23 mouse cellular contexts compared by ENCODE assay signal in genomic region chr6:113564557-113564956, GRCm38 (mm10). TPM values are rescaled to one million over a fixed set of nuclear protein-coding genes. Genes with fewer than 3 reads are reported as not detected.
DNase-seq lines count a peak whose midpoint lies in the region; ATAC-seq and TF ChIP-seq lines count a peak whose summit lies in the region.
"Had no signal": no experiment of that assay in that cellular context is flagged by ENCODE, and none has a peak within 500 bp of the region (broad histone marks: within the 10 kb centered on the region; RNA-seq: fewer than 3 reads in every experiment).

No protein-coding gene starts in this region.

- H3K4me1 ChIP-seq in lung, adult 2 months (ENCODE audit: control insufficient read depth, insufficient read depth, low read length): no peaks in the 10 kb centered on the region; the same call in 1 of the 2 replicates
- H3K4me1 ChIP-seq in limb, embryonic 14.5 days (ENCODE audit: control insufficient read depth, insufficient read depth, low read length): no peaks in the 10 kb centered on the region
- H3K4me1 ChIP-seq: forebrain, embryonic 10.5 days; hindbrain, embryonic 12.5 days had no signal

- H3K27me3 ChIP-seq in limb, embryonic 14.5 days (ENCODE audit: control insufficient read depth, insufficient read depth, low read length): no peaks in the 10 kb centered on the region
- H3K27me3 ChIP-seq: hindbrain, embryonic 12.5 days had no signal

- H3K4me3 ChIP-seq in lung, adult 2 months (replicated peaks; ENCODE audit: extremely low read depth, low read depth, low read length): no peak overlapping the region
- H3K4me3 ChIP-seq in limb, embryonic 14.5 days (replicated peaks; ENCODE audit: low read length): no peak overlapping the region
- H3K4me3 ChIP-seq: forebrain, embryonic 10.5 days; hindbrain, embryonic 12.5 days had no signal

- peak; percentile 24 for DNase-seq in kidney, postnatal 10 days
- DNase-seq in kidney, adult 11 months: no peak
- DNase-seq in lung, postnatal 10 days: peak; percentile 34
- no peak for DNase-seq in lung, adult 2 months
- peak; percentile 45 for DNase-seq in limb, embryonic 14.5 days (ENCODE audit: low spot score)
- DNase-seq: adrenal gland, postnatal 14 days; cerebellum, adult 11 months; cerebellum, postnatal 14 days; forebrain, postnatal 0 days; heart, postnatal 14 days; liver; liver, postnatal 0 days; right cerebral cortex, postnatal 25 days; thymus, adult 2 months had no signal

- ATAC-seq in limb, embryonic 14.5 days (ENCODE audit: low FRiP score, low read depth): no peak
- no peak for ATAC-seq in megakaryocyte, adult 5-6 weeks (ENCODE audit: poor library complexity, severe bottlenecking)
- ATAC-seq in granulocyte monocyte progenitor cell, adult 5-6 weeks (replicated peaks; ENCODE audit: poor library complexity, severe bottlenecking): no peak
- ATAC-seq: activated CD4-positive, CD25-positive, alpha-beta regulatory T cell, adult 4 months; forebrain, postnatal 0 days; liver, postnatal 0 days had no signal

- H3K9ac ChIP-seq in limb, embryonic 14.5 days (ENCODE audit: low read depth, low read length, severe bottlenecking): no peak overlapping the region
- H3K9ac ChIP-seq: forebrain, postnatal 0 days; hindbrain, embryonic 12.5 days; liver, postnatal 0 days had no signal

- 27% methylated on average over 1 of the region's 1 CpGs for WGBS in lung, adult 2 months
- 59% methylated on average over 1 of the region's 1 CpGs for WGBS in limb, embryonic 14.5 days

- no peak for TF ChIP-seq CTCF in lung, adult 2 months (IDR thresholded peaks at IDR 0.05; ENCODE audit: insufficient read depth, low read length)

- 0 out of 2 replicates have a peak, but pooled peaks cover 5% of the 10 kb centered on the region for H3K36me3 ChIP-seq in limb, embryonic 14.5 days (ENCODE audit: control insufficient read depth, insufficient read depth, low read length)

- TF ChIP-seq POLR2A in lung, adult 2 months (IDR thresholded peaks at IDR 0.05; ENCODE audit: borderline replicate concordance, extremely low read depth, low read depth, low read length): no peak
- no peak for TF ChIP-seq POLR2A in limb, embryonic 14.5 days (IDR thresholded peaks at IDR 0.05; ENCODE audit: borderline replicate concordance, extremely low read depth, insufficient read depth, insufficient read length)

- no peak overlapping the region for H3K27ac ChIP-seq in limb, embryonic 14.5 days (replicated peaks; ENCODE audit: low read depth, low read length)
- H3K27ac ChIP-seq: forebrain, embryonic 10.5 days; hindbrain, embryonic 12.5 days had no signal

- no peaks in the 10 kb centered on the region for H3K9me3 ChIP-seq in limb, embryonic 14.5 days (ENCODE audit: control insufficient read depth, low read length)
- H3K9me3 ChIP-seq: forebrain, embryonic 10.5 days; hindbrain, embryonic 12.5 days had no signal

- H3K4me2 ChIP-seq in limb, embryonic 14.5 days (replicated peaks; ENCODE audit: low read depth, low read length, severe bottlenecking): no peak overlapping the region
- H3K4me2 ChIP-seq: heart, embryonic 11.5 days; hindbrain, embryonic 12.5 days had no signal

RNA-seq across cellular contexts. Expression of gene Fancd2, which starts 33.1 kb away (rescaled TPM):
- 0.75 and 1.2 TPM in 2 replicates for polyA plus RNA-seq in lung, adult 2 months (2012; rRNA removed)
- 12.8 and 15.9 TPM in 2 replicates for polyA plus RNA-seq in limb, embryonic 14.5 days (2012; rRNA removed)
- 7.5 and 7.8 TPM in 2 replicates for polyA plus RNA-seq in limb, embryonic 14.5 days (2014; fragmentation: Nextera tagmentation; extraction: Ambion mirVana)
- total RNA-seq in megakaryocyte, adult 5-6 weeks (2015): 8.7 and 10.7 TPM in 2 replicates
- 14.4 and 16.2 TPM in 2 replicates for total RNA-seq in megakaryocyte, adult 5-6 weeks (2017)
- total RNA-seq in granulocyte monocyte progenitor cell, adult 5-6 weeks (2014; fragmentation: Nextera tagmentation): 23.8 and 27.4 TPM in 2 replicates
- 28.2 and 33.2 TPM in 2 replicates for total RNA-seq in granulocyte monocyte progenitor cell, adult 5-6 weeks (2017)

RNA-seq across cellular contexts. Expression of gene Emc3, which starts 33.1 kb away (rescaled TPM):
- 42.0 and 51.5 TPM in 2 replicates for polyA plus RNA-seq in lung, adult 2 months (2012; rRNA removed)
- 58.0 and 61.6 TPM in 2 replicates for polyA plus RNA-seq in limb, embryonic 14.5 days (2012; rRNA removed)
- polyA plus RNA-seq in limb, embryonic 14.5 days (2014; fragmentation: Nextera tagmentation; extraction: Ambion mirVana): 93.8 and 96.3 TPM in 2 replicates
- total RNA-seq in megakaryocyte, adult 5-6 weeks (2015): 60.0 and 61.6 TPM in 2 replicates
- 33.0 and 38.4 TPM in 2 replicates for total RNA-seq in megakaryocyte, adult 5-6 weeks (2017)
- total RNA-seq in granulocyte monocyte progenitor cell, adult 5-6 weeks (2014; fragmentation: Nextera tagmentation): 47.4 and 48.0 TPM in 2 replicates
- total RNA-seq in granulocyte monocyte progenitor cell, adult 5-6 weeks (2017): 38.7 and 41.8 TPM in 2 replicates

RNA-seq across cellular contexts. Expression of gene Fancd2os, which starts 36.0 kb away (rescaled TPM):
- polyA plus RNA-seq in lung, adult 2 months (2012; rRNA removed): not detected in 2 replicates
- 0.05 TPM in 1 of 2 replicates, not detected in the other for polyA plus RNA-seq in limb, embryonic 14.5 days (2012; rRNA removed)
- polyA plus RNA-seq in limb, embryonic 14.5 days (2014; fragmentation: Nextera tagmentation; extraction: Ambion mirVana): 0.19 and 0.40 TPM in 2 replicates
- 0.18 TPM in 1 of 2 replicates, not detected in the other for total RNA-seq in megakaryocyte, adult 5-6 weeks (2015)
- total RNA-seq in megakaryocyte, adult 5-6 weeks (2017): not detected in 2 replicates
- not detected in 2 replicates for total RNA-seq in granulocyte monocyte progenitor cell, adult 5-6 weeks (2014; fragmentation: Nextera tagmentation)
- not detected in 2 replicates for total RNA-seq in granulocyte monocyte progenitor cell, adult 5-6 weeks (2017)
- total RNA-seq: adrenal gland, postnatal 14 days; forebrain, postnatal 0 days; gastrocnemius, postnatal 4 days; heart, postnatal 14 days; left cerebral cortex, postnatal 10 days had no signal
- polyA plus RNA-seq: activated CD4-positive, CD25-positive, alpha-beta regulatory T cell, adult 4 months; forebrain, embryonic 10.5 days; forebrain, postnatal 0 days; spleen, adult 2 months; thymus, adult 2 months had no signal

RNA-seq across cellular contexts. Expression of gene Brk1, which starts 40.0 kb away (rescaled TPM):
- 101 and 184 TPM in 2 replicates for polyA plus RNA-seq in lung, adult 2 months (2012; rRNA removed)
- polyA plus RNA-seq in limb, embryonic 14.5 days (2012; rRNA removed): 211 and 223 TPM in 2 replicates
- 251 and 259 TPM in 2 replicates for polyA plus RNA-seq in limb, embryonic 14.5 days (2014; fragmentation: Nextera tagmentation; extraction: Ambion mirVana)
- total RNA-seq in megakaryocyte, adult 5-6 weeks (2015): 364 and 398 TPM in 2 replicates
- total RNA-seq in megakaryocyte, adult 5-6 weeks (2017): 185 and 211 TPM in 2 replicates
- total RNA-seq in granulocyte monocyte progenitor cell, adult 5-6 weeks (2014; fragmentation: Nextera tagmentation): 223 and 247 TPM in 2 replicates
- 96.6 and 108 TPM in 2 replicates for total RNA-seq in granulocyte monocyte progenitor cell, adult 5-6 weeks (2017)

RNA-seq across cellular contexts. Expression of gene Vhl, which starts 59.2 kb away (rescaled TPM):
- 16.5 and 25.9 TPM in 2 replicates for polyA plus RNA-seq in lung, adult 2 months (2012; rRNA removed)
- polyA plus RNA-seq in limb, embryonic 14.5 days (2012; rRNA removed): 36.2 and 37.2 TPM in 2 replicates
- 55.3 and 60.4 TPM in 2 replicates for polyA plus RNA-seq in limb, embryonic 14.5 days (2014; fragmentation: Nextera tagmentation; extraction: Ambion mirVana)
- total RNA-seq in megakaryocyte, adult 5-6 weeks (2015): 38.3 and 39.8 TPM in 2 replicates
- 24.1 and 28.0 TPM in 2 replicates for total RNA-seq in megakaryocyte, adult 5-6 weeks (2017)
- 15.7 and 24.6 TPM in 2 replicates for total RNA-seq in granulocyte monocyte progenitor cell, adult 5-6 weeks (2014; fragmentation: Nextera tagmentation)
- total RNA-seq in granulocyte monocyte progenitor cell, adult 5-6 weeks (2017): 11.0 and 11.3 TPM in 2 replicates

Comparison
In these comparisons a context has a peak if more than half of its experiments do, and no peak if none do; other contexts are left out.
1. DNase-seq: peak in kidney, postnatal 10 days (single experiment), lung, postnatal 10 days (single experiment) and limb, embryonic 14.5 days (single experiment); none in kidney, adult 11 months (single experiment) and lung, adult 2 months (single experiment).